Mouse (Mus musculus) olfactory bulb, adult 2 months (tissue): ENCODE measurements around the gene Hist1h3a.

Experiments used
- CTCF ChIP-seq: fragments of 200-500 bp; IDR thresholded peaks from 2 replicates; pipeline ENCODE4 v1.5.1; 2012; ENCODE audit warnings: low read depth, mild to moderate bottlenecking, low read length, moderate library complexity; ENCODE audit not compliant: insufficient read depth
- POLR2A ChIP-seq: fragments of 200-500 bp; IDR thresholded peaks from 2 replicates; pipeline ENCODE4 v1.6.1; 2012; ENCODE audit warnings: mild to moderate bottlenecking, low read depth, low read length, moderate library complexity; ENCODE audit not compliant: insufficient read depth

DNA sequence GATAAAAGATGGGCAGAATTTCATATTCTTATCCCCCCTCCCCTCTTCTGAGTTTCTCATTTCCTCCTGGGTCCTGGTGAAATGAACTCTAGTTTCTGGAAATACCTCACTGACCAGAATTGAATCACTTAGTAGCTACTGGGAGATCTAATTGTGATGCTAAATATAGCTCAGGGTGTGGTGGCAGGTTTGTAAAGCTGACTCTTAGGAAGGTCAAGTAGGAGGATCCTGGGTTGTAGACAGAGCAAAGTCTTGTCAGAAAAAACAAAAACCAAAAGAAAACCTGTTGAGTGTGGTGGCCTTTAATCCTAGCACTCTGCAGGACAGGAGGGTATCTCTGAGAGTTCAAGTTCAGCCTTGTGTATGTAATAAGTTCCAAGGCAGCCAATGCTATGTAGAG, 20.2 kb downstream of the Hist1h3a start:
- no peak for TF ChIP-seq POLR2A
- TF ChIP-seq CTCF = no peak
